10 mouse cellular contexts compared by ENCODE assay signal in the genomic region with DNA sequence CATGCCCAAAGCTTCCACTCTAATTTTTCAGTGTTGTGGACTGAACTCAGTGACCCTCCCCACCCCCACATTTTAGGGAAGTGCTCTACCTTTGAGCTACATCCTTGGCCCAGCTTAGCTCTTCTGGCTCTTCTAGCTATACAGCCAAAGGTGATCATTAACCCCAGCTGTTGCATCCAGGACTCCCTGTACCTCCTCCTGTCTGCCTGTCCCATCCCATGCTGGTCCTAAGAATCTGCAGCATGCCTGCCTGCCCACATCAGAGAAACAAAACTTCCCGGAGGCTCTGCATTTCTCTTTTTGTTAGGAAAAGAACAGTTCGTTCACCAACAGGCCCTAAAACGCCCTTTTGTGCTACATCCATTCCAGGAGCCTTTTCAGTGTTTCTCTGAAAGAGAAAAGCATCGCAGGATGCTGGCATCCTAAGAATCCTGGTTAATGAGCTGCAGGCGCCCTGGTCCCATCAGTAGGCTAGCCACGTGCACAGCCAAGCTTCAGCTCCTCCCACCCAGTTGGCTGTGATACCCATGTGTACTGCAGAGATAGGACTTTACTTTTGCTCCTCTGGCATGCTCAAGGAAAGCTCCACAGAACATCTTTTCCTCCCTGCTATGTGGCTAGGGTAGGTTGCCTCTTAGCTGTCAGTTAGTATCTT. TPM values are rescaled to one million over a fixed set of nuclear protein-coding genes. Genes with fewer than 3 reads are reported as not detected.
DNase-seq lines count a peak whose midpoint lies in the region; ATAC-seq lines count a peak whose summit lies in the region.
"Had no signal": no experiment of that assay in that cellular context is flagged by ENCODE, and none has a peak within 500 bp of the region (broad histone marks: within the 10 kb centered on the region; RNA-seq: fewer than 3 reads in every experiment).

No protein-coding gene starts in this region.

- ATAC-seq in forebrain, embryonic 12.5 days (ENCODE audit: low FRiP score) = peak; percentile 94
- peak; percentile 94 for ATAC-seq in liver, embryonic 11.5 days (replicated peaks; ENCODE audit: low FRiP score)

- no peaks in the 10 kb centered on the region for H3K27me3 ChIP-seq in forebrain, embryonic 12.5 days
- H3K27me3 ChIP-seq in liver, embryonic 11.5 days (replicated peaks; ENCODE audit: control insufficient read depth, insufficient read depth, low read length) = no peaks in the 10 kb centered on the region
- H3K27me3 ChIP-seq: lung, embryonic 15.5 days had no signal

- H3K9me3 ChIP-seq in forebrain, embryonic 12.5 days = no peaks in the 10 kb centered on the region
- no peaks in the 10 kb centered on the region for H3K9me3 ChIP-seq in liver, embryonic 11.5 days (ENCODE audit: control insufficient read depth, low read length)
- H3K9me3 ChIP-seq: lung, embryonic 15.5 days had no signal

- H3K27ac ChIP-seq in forebrain, embryonic 12.5 days = peak overlapping the region; percentile 97
- H3K27ac ChIP-seq in liver, embryonic 11.5 days (ENCODE audit: low read depth, low read length) = no peak overlapping the region
- H3K27ac ChIP-seq: lung, embryonic 15.5 days had no signal

- H3K4me3 ChIP-seq in forebrain, embryonic 12.5 days (replicated peaks) = 0 out of 2 replicates have a peak overlapping the region, but pooled peaks have one; percentile 1
- no peak overlapping the region for H3K4me3 ChIP-seq in liver, embryonic 11.5 days (ENCODE audit: low read depth, low read length)
- H3K4me3 ChIP-seq: lung, embryonic 15.5 days had no signal

- H3K9ac ChIP-seq in forebrain, embryonic 12.5 days = 0 out of 2 replicates have a peak overlapping the region, but pooled peaks have one; percentile 12
- H3K9ac ChIP-seq in liver, embryonic 11.5 days (ENCODE audit: low read depth, low read length) = no peak overlapping the region
- H3K9ac ChIP-seq: lung, embryonic 15.5 days had no signal

- H3K4me1 ChIP-seq in forebrain, embryonic 12.5 days = peaks cover 43% of the 10 kb centered on the region
- H3K4me1 ChIP-seq in liver, embryonic 11.5 days (replicated peaks; ENCODE audit: control insufficient read depth, insufficient read depth, low read length) = peaks cover 6% of the 10 kb centered on the region; the same call in 1 of the 2 replicates
- H3K4me1 ChIP-seq: lung, embryonic 15.5 days had no signal

- H3K4me2 ChIP-seq in forebrain, embryonic 12.5 days = peak overlapping the region; percentile 36
- no peak overlapping the region for H3K4me2 ChIP-seq in liver, embryonic 11.5 days
- H3K4me2 ChIP-seq: lung, embryonic 15.5 days had no signal

- intact Hi-C loops in heart, postnatal 10 days (cut with DNase I) = no loop called here

- no peaks in the 10 kb centered on the region for H3K36me3 ChIP-seq in forebrain, embryonic 12.5 days (replicated peaks)
- H3K36me3 ChIP-seq in liver, embryonic 11.5 days (ENCODE audit: control insufficient read depth, insufficient read depth, low read length) = no peaks in the 10 kb centered on the region
- H3K36me3 ChIP-seq: lung, embryonic 15.5 days had no signal

- 1% methylated on average over 6 of the region's 6 CpGs for WGBS in forebrain, embryonic 12.5 days
- 19% methylated on average over 6 of the region's 6 CpGs for WGBS in liver, embryonic 11.5 days

- DNase-seq in cerebellum, adult 9-11 months = peak; percentile 38
- peak; percentile 17 to 52 for DNase-seq in kidney, postnatal 25 days
- DNase-seq in liver, embryonic 11.5 days (ENCODE audit: low spot score) = no peak
- peak; percentile 6 for DNase-seq in retina, postnatal 7 days (ENCODE audit: low read depth, low spot score)
- no peak for DNase-seq in T-cell, adult 2 months (ENCODE audit: low spot score)
- no peak for DNase-seq in heart, postnatal 10 days
- DNase-seq in adrenal gland, postnatal 14 days = no peak

RNA-seq across cellular contexts. Expression of gene Mt4, which starts 18.1 kb away (rescaled TPM):
- polyA plus RNA-seq in forebrain, embryonic 12.5 days (2016; fragmentation: Nextera tagmentation; extraction: Ambion mirVana) = not detected in 2 replicates
- polyA plus RNA-seq in liver, embryonic 11.5 days (2014; fragmentation: Nextera tagmentation; extraction: Ambion mirVana) = not detected in 2 replicates
- not detected for total RNA-seq in heart, postnatal 10 days (2021)
- total RNA-seq in adrenal gland, postnatal 14 days (2021) = not detected in 2 replicates
- polyA plus RNA-seq: cerebellum, adult 2 months; lung, embryonic 15.5 days had no signal

RNA-seq across cellular contexts. Expression of gene Bbs2, which starts 20.2 kb away (rescaled TPM):
- polyA plus RNA-seq in forebrain, embryonic 12.5 days (2016; fragmentation: Nextera tagmentation; extraction: Ambion mirVana) = 18.1 and 23.4 TPM in 2 replicates
- 8.7 and 9.5 TPM in 2 replicates for polyA plus RNA-seq in liver, embryonic 11.5 days (2014; fragmentation: Nextera tagmentation; extraction: Ambion mirVana)
- total RNA-seq in heart, postnatal 10 days (2021) = 1 to 10 TPM; 6.8 to 8.7 TPM
- total RNA-seq in adrenal gland, postnatal 14 days (2021) = 14.3 and 19.6 TPM in 2 replicates

RNA-seq across cellular contexts. Expression of gene Mt3, which starts 33.5 kb away (rescaled TPM):
- 82.2 and 103 TPM in 2 replicates for polyA plus RNA-seq in forebrain, embryonic 12.5 days (2016; fragmentation: Nextera tagmentation; extraction: Ambion mirVana)
- polyA plus RNA-seq in liver, embryonic 11.5 days (2014; fragmentation: Nextera tagmentation; extraction: Ambion mirVana) = 0.64 and 0.95 TPM in 2 replicates
- 10 to 100 TPM; 12.5 to 14.5 TPM for total RNA-seq in heart, postnatal 10 days (2021)
- 4.3 and 8.4 TPM in 2 replicates for total RNA-seq in adrenal gland, postnatal 14 days (2021)

RNA-seq across cellular contexts. Expression of gene Mt2, which starts 53.6 kb away (rescaled TPM):
- 34.1 and 35.0 TPM in 2 replicates for polyA plus RNA-seq in forebrain, embryonic 12.5 days (2016; fragmentation: Nextera tagmentation; extraction: Ambion mirVana)
- 785 and 795 TPM in 2 replicates for polyA plus RNA-seq in liver, embryonic 11.5 days (2014; fragmentation: Nextera tagmentation; extraction: Ambion mirVana)
- total RNA-seq in heart, postnatal 10 days (2021) = 10 to 100 TPM in 1 of 2 experiments, 1 to 10 TPM in 1; 9.4 to 87.4 TPM
- 119 and 299 TPM in 2 replicates for total RNA-seq in adrenal gland, postnatal 14 days (2021)

RNA-seq across cellular contexts. Expression of gene Mt1, which starts 60.0 kb away (rescaled TPM):
- 64.4 and 76.2 TPM in 2 replicates for polyA plus RNA-seq in forebrain, embryonic 12.5 days (2016; fragmentation: Nextera tagmentation; extraction: Ambion mirVana)
- polyA plus RNA-seq in liver, embryonic 11.5 days (2014; fragmentation: Nextera tagmentation; extraction: Ambion mirVana) = 2,440 and 2,461 TPM in 2 replicates
- total RNA-seq in heart, postnatal 10 days (2021) = 100 to 1,000 TPM; 104 to 394 TPM
- total RNA-seq in adrenal gland, postnatal 14 days (2021) = 237 and 369 TPM in 2 replicates

Comparison
In these comparisons a context has a peak if more than half of its experiments do, and no peak if none do; other contexts are left out.
1. DNase-seq: peak in cerebellum, adult 9-11 months (single experiment), kidney, postnatal 25 days (2 of 2) and retina, postnatal 7 days (single experiment); none in liver, embryonic 11.5 days (single experiment), T-cell, adult 2 months (single experiment), heart, postnatal 10 days (0 of 2) and adrenal gland, postnatal 14 days (single experiment).